Mouse (Mus musculus) heart, adult 9 months (tissue): ENCODE measurements around the gene Agfg1.
A peak's percentile ranks its signal among the peaks of the same experiment; 100 is the strongest.

Source experiments
- DNase-seq, 2 experiments: peaks; one replicate each; pipeline ENCODE4 v3.0.0; 2022; ENCODE audit warnings: low spot score in 2 of 2

Agfg1 gene

DNA sequence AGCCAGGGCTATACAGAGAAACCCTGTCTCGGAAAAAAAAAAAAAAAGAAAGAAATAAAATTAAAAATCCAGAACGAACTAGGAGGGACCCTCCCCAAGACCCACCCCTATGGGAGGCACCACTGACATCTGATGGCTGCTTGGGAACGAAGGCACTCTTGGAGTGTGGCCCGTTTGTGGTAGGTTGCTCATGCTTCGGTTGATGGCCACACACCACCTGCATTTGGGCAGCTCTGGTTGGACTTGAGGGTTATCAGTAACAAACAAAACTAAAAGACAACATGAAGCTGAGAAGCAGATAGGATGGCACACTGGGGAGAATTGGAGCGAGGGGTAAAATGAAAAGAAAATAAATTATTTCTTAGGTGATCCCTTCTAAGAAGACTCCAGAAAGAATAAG, 15.1 kb upstream of the Agfg1 start:
- DNase-seq = no peak

DNA sequence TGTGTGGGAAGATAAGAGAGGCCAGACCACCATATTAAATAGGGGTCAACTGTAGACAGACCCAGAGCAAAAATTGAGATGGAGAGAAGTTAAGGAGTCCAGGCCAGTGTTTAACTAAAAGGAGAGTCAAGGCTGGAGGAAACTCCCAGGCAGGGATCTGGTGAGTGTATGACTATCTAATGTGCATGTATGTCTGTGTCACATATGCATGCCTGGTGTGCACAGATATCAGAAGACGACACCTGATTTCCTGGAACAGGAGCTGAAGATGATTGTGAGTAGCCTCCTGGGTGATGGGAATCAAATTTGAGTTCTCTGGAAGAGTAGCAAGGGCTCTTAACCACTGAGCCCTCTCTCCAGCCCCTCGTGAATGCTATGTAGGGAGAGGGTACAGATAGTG, 14.0 kb upstream of the Agfg1 start:
- no peak for DNase-seq

DNA sequence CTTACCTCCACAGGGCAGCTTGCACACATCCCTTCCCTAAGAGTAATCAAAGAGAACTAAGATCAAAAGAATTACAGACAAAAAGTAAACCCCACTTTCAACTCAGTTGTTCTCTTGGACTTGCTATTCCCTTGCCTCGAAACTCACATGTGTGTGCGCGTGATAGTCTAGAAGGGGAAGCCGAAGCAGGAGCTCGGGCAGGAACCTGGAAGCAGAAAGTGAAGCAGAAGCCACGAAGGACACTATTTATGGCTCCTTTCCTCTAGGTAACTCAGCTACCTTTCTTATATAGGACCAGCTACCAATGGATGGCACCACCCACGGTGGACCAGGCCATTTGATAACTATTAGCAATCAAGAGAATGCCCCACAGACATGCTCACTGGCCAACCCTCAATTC, 13.5 kb upstream of the Agfg1 start:
- no peak for DNase-seq

DNA sequence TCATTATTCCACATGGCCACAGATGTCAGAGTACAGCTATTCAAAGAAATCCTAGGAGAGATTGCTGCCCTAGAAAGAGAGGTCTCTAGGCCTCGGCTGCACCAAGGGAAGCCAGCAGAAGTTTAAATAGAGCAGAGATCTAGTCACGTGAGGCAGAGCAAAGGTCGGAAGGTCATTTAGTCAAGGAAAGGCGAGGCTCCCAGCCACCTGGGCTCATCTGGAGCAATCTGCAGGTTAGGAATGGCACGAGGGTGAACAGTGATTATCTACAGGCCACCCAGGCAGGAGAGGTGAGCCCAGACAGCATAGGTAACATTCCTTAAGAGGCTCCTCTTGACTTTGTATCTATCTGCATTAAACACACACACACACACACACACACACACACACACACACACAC, 12.4 kb upstream of the Agfg1 start:
- DNase-seq = no peak

DNA sequence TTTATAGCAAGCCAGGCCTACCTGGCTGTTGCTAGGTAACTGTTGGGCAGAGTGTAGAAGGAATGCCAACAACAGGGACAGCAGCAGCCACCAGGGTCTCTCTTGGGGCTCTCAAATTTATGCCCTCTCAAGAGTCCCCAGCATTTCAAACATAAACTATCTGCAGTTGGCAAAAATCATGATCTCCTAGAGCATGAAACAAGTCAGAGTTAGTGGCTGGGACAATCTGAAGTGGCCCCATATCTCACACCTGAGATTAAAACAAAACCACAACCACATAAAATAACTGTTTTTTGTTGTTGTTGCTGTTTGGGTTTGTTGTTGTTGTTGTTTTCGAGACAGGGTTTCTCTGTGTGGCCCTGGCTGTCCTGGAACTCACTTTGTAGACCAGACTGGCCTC, 8.5 kb upstream of the Agfg1 start:
- DNase-seq = no peak

DNA sequence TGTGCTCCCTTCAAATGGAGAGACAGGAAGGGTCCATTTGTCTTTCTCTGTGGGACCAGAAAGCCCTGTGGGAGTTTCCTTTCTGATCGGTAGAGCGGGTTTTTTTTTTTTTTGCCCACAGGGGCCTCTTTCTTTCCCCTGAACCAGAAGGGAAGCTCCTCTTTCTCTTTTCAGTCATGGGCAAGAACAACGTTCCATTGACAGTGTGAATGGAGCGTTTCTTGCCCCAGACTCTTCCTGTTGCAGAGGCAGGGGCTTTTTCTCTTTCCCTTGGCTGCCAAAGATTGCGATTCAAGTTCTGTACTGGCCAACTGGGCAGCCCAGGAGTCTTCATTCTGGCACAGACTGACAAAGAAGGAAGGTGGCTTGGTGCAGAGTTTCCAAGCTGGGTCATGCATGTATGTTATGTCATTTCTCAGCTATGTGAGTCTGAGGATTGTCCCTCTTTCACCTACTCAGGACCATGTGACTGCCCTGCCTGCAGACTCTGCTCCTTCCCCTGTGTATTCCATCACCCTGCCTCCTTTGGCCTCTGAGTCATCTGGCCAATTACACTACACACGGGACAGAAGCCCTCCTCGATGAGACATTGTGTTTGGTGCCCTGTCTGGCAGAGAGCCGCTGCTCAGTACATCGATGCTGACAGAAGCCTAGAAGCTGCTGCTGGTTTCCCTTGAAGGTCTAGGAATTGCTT, 7.6 kb upstream of the Agfg1 start:
- DNase-seq = no peak

DNA sequence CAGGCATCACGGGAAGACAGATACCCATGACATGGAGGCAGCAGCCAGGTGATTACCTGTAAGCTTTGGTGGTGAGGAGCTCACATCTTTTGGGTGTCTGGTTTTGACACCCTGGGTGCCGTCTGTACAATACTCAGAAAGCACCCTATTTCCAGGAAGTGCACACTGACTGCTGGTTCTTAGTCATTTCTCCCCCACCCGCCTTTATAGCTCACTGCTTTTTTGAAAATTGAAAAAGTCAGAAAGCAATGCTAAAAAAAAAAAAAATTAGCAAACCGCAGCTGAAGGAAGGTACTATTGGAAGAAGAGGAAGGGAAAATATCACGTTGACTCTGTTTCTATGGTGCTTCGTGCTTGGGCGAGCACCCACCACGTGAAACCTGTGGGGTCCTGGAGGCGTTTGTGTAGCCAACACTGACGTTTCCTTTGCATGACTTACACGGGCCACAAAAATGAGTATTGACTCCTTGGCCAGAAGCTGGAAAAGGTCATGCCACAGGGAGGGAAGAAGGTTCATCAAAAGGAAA, 6.7 kb upstream of the Agfg1 start:
- no peak for DNase-seq

DNA sequence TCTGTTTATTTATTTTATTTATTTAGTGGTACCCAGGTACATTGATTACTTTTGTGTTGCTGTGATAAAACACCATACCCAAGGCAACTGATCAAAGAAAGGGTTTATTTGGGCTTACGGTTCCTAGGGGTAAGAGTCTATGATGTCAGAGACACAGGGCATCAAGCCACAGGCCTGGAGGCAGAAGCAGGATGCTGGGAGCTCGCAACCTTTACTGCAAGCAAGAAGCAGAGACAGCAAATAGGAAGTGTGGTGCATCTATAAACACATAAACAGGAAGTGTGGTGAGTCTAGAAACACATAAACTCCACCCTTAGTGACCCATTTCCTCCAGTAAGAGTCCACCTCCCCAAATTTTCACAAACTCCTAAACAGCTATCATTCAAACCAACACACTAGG, 5.8 kb upstream of the Agfg1 start:
- no peak for DNase-seq

DNA sequence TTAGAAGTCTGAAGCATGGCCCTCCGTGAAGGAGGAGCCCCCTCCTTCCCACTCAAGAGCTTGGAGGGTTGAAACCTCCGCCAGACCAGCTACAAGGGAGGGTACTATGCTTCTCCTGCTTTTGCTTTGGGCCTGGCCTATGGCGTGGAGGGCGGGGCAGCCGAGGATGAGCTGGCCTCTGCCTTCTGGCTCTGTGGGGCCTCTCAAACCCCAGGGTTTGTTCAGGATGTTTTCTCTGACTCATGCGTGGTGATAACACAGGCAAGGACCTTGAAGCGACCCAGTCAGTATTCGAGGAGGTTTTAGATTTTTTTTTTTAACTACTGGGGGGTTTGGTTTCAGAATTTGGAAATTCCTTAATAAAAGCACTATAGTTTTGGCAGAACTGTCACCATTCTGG, 4.7 kb upstream of the Agfg1 start:
- peak in 1 of 2 experiments; percentile 11 for DNase-seq

DNA sequence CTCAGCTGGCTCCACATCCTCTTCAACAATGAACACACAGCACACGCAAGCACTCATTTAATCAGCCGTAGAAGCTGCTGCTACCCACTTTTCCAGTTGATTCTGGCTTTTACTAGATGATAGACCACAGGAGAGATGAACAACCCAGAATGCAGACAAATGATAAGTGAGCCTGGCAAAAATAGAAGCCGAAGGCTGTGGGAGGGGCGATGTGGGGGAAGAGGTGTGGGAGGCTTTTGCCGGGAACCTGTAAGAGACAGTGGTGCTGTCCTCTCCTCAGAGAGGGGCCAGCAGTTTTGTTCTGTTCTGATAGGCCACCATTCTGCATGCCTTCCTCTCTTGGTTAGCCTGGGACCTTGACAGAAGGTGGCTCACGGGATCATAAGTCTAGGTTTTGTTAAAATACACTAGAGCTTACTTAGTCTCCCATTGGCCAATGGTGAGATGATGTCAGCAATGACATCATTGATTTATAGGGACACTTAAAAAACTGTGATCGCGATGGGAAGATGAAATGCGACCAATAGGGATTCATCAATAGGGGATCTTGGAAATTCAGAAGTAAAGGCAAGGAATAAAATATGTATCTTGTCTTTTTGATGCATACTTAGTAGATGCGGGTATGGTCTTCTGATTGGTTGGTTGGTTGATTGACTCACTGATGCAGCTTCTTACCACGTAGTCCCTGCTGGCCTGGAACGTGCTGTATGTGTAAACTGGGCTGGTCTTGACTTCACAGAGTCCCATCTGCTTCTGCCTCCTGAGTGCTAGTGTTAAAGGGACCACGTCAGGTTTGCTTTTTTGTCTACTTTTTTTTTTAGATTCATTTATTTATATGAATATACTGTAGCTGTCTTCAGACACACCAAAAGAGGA, 2.7 kb upstream of the Agfg1 start:
- DNase-seq = no peak

DNA sequence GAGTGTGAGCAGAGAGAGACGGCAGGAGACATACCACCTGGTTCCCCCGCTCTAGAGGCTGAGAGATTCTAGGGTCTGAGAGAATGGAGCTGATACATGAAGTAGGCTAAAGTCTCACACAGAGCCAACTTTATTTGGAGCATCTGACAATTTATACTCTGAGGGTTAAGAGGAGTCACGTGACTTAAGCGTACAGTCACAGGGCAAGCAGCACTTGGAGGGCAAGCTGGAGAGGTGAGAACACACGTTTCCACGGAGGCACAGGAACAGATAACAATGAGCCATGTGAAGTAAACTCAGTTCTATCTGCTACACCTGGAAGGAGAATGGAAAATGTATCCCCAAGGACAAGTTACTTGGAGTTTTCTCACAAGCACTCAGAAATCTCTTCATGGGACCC, 1.7 kb upstream of the Agfg1 start:
- DNase-seq = no peak

DNA sequence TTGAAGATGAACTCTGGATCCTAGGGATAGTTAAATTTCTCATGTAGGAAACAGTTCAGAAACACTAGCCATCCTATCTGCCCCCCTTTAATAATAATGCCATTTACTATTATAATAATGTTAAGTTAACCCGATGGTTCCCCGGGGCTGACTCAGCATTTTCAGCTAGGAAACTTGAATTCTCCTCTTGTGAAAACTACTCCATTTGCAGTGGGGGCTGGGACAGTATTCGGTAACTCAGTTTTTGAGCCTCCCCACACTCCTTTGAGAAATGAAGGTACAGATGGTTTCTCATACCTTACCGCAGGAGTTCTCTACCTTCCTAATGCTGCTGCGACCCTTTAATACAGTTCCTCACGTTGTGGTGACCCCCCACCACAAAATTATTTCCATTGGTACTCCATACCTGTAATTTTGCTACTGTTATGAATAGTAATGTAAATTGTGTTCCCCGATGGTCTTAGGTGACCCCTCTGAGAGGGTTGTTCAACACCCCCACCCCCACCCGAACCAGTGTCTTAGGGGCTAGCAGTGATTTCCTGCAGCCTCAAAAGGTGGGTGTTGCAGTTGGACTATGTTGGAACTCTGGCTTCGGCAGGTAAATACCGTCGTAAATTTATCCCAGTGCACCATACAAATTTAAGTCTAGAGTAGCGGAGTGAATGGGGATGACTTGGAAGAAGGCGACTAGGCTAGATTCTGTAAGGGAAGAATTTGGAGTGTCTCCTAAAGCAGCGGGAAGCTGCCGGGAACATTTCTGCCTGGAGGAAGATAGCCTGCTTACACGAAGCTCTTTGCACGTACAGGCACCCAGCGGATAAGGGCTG, 601 bp upstream of the Agfg1 start:
- no peak for DNase-seq

DNA sequence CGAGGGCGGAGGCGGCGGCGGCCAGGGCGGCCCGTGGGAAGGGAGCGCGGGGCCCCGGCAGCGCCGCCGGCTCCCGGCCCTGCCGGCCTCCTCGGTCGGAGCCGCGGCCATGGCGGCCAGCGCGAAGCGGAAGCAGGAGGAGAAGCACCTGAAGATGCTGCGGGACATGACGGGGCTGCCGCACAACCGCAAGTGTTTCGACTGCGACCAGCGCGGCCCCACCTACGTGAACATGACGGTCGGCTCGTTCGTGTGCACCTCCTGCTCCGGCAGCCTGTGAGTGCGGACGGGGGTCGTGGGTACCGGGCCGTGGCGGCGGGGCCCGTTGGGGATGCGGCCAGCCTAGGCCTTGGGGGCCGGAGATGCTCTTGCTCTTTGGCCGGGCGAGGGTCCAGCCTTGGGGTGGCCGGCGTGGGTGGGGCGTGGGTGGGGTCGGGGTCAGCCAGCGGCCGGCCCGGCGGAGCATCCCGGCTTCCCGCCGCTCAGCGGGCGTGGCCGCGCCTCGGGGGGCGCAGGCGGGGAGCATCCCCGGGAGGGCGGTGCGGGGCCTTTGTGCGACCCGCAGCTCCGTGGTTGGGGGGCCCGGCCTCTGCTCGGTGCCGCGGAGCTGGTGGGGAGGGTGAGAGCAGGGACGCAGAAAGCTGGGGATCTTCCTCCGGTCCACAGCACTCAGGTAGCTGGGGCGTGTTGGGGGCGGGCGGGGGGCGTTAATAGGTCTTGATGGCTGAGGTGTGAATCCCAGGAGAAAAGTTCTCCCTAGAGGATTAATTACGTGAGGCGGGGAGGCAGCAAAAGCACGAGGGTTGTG, 535 bp downstream of the Agfg1 start:
- DNase-seq = no peak

DNA sequence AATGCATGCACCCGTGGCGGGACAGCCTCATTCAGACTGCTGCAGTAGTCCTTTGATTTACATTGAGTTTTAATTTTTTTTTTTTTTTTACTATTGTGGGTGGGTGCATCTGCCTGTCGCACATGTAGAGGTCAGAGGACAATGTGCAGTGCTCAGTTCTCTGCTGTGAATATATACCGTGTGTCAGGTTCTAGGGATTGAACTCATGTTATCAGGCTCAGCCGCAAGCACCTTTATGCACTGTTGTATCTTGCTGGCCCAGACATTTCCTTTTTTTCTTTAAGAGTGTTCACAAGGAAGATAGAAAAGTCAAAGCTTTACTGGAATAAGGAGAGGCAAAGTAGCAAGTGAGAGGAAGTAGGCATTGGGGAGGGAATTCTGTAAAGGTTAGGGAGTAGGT, 16.4 kb downstream of the Agfg1 start:
- DNase-seq = no peak

DNA sequence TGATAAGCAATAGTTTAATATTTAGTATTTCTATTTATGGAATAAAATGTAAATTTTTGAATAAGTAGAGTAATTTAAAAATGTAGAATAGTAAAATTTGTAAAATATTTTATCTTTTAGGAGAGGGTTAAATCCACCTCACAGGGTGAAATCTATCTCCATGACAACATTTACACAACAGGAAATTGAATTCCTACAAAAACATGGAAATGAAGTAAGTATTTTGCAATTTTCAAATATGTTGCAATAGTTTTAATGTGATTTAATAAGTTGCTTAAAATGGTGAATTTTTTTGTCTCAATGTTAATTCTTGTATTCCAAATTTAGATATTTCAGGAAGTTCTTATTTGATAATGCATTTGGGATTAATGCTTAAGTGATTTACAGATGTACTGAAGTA, 19.0 kb downstream of the Agfg1 start:
- no peak for DNase-seq

DNA sequence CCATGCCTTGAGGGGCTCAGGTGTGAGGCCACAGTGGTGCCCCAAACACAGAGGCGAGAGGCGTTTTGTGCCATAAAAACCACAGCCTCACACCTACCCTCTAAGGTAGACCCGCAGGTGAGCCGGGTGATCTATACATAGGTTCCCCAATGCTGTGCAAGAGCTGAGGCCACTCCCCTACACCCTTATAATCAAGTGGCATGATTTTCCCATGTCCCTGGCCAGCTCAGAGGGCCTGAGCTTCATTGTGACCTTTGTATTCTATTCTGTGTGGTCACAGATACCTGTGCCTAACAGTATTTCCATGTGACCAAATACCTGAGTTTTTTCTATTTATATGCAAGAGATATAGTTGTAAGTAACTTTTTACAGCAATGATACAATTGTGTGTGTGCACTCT, 21.1 kb downstream of the Agfg1 start:
- no peak for DNase-seq

DNA sequence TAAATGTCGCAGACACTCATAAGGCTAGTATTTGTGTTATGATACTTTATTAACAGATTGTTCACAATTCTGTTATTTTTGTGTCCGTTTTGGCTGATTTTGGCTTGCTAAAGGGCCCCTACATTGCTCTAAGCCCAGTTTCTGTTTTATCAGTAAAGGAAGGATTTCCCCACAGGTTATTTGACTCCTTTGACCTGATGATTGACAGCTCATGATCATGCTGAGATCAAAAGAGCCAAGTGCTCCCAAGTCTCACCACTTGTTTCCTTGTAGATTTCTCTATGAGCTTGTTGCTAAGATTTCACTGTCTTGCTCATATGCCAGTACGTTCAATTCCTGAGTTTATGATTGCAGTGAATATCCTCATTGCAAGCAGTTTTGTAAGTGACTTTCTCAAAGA, 30.9 kb downstream of the Agfg1 start:
- DNase-seq = no peak

DNA sequence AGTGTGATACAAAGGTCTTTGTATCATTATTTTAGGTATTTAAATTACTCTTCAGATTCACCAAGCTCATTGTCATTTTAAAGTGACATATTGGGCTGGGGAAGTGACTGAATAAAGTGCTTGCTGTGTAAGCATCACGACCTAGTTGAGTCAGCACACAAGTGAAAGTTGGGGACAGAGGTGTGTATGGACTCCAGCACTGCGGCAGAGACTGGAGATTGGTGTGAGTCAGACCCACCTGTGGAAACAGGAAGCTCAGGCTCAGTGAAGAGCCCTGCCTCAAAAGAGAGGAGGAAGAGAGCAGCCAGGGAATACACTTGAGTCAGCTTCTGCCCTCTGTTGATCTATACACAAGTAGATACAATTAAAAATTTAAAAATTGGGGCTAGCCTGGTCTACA, 39.9 kb downstream of the Agfg1 start:
- no peak for DNase-seq

DNA sequence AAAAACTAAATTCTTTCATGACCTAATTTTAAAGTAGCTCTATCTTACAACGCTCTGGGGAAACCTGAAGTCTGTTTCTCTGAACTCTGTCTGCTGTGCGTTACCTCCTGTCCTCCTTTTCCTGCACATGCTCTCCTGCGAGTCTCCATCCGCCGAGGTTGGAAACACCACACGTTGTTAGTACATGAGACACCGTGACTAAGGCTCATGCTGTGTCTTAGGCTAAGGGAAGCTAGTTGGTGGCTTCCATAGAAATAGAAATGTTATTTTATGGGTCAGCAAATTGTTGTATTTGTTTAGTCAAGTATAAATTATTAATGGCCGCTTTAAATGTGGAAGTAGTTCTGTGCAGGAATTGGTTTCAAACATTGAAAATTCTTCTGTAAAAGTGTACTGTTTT, 40.9 kb downstream of the Agfg1 start:
- no peak for DNase-seq

DNA sequence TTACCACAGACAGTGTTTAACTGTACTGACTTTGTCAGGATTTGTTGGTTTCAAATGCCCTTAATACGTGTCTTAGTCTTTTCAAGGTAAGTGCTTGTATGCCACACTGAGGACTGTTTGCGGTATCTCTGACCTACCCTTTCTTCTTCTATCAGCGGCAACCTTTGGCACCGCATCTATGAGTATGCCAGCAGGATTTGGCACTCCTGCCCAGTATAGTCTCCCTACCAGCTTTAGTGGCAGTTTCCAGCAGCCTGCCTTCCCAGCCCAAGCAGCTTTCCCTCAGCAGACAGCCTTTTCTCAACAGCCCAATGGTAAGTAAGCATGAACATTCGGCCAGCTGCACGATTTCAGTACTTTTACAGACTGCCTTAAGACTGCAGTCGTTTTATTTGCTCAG, 54.0 kb downstream of the Agfg1 start:
- no peak for DNase-seq

DNA sequence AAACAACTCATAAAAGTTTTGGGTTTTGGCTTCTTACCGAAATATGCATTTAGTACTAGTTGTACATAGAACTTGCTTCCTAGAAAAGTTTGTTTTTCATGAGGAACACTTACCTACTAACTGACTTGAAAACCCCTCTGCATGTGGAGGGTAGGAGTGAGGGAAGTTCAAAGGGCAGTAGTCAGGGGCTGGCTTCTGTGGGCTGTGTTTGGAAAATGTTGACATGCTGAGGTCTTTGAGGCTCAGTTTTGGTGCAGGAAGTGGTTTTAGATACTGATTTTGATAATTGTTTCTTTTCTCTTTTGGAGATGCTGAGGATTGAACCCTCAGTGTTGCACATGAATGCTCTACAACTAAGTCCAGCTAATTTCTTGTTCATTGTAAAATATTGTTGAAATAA, 61.3 kb downstream of the Agfg1 start:
- no peak for DNase-seq

DNA sequence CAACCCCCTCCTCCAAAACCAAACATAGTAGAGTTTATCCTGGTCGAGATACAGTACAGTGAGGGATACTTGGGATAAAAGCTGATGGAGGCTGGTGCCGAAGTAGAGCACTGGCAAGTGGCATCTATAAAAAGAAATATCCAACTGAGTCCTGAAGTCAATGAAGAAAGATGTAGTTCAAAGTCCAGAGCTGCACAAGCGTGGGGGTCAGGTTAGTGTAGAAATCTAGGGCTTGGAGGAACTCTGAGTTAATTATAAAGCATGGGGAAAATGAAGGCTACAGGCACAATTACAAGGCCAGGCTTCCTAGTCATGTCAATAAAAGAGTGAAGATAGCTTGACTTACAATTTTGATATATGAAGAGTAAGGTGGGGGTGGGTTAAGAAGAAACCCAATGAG, 61.9 kb downstream of the Agfg1 start:
- DNase-seq = no peak
